Mouse (Mus musculus): ENCODE data around the gene Erc2. TPM values are rescaled to one million over a fixed set of nuclear protein-coding genes. Genes with fewer than 3 reads are reported as not detected.
A peak's percentile ranks its signal among the peaks of the same experiment; 100 is the strongest.

Erc2 gene
- total RNA-seq, 2 experiments from 2014 or later = 0.38 to 0.86 TPM

- no peak for DNase-seq
- intact Hi-C loops (cut with DNase I; ENCODE audit: low total_unique reads) = no loop called here
Measured at GRCm38 (mm10) chr14:27661466-27661865, 39.2 kb downstream of the Erc2 start.

GRCm38 (mm10) chr14:27662251-27662650 lies 40.0 kb downstream of the Erc2 start:
- DNase-seq = no peak
- intact Hi-C loops (cut with DNase I; ENCODE audit: low total_unique reads) = no loop called here

GRCm38 (mm10) chr14:27667016-27667852 lies 45.0 kb downstream of the Erc2 start:
- intact Hi-C loops (cut with DNase I; ENCODE audit: low total_unique reads) = no loop called here
- DNase-seq = no peak

GRCm38 (mm10) chr14:27668151-27668550 lies 45.9 kb downstream of the Erc2 start:
- no peak for DNase-seq
- intact Hi-C loops (cut with DNase I; ENCODE audit: low total_unique reads) = no loop called here

GRCm38 (mm10) chr14:27669939-27670338 lies 47.7 kb downstream of the Erc2 start:
- DNase-seq = no peak
- intact Hi-C loops (cut with DNase I; ENCODE audit: low total_unique reads) = no loop called here

GRCm38 (mm10) chr14:27672761-27673160 lies 50.5 kb downstream of the Erc2 start:
- intact Hi-C loops (cut with DNase I; ENCODE audit: low total_unique reads) = no loop called here
- no peak for DNase-seq

GRCm38 (mm10) chr14:27674096-27674495 lies 51.9 kb downstream of the Erc2 start:
- DNase-seq = no peak
- intact Hi-C loops (cut with DNase I; ENCODE audit: low total_unique reads) = no loop called here

GRCm38 (mm10) chr14:27674561-27674960 lies 52.3 kb downstream of the Erc2 start:
- intact Hi-C loops (cut with DNase I; ENCODE audit: low total_unique reads) = no loop called here
- no peak for DNase-seq

- no peak for DNase-seq
- intact Hi-C loops (cut with DNase I; ENCODE audit: low total_unique reads) = no loop called here
Measured at GRCm38 (mm10) chr14:27675071-27675470, 52.8 kb downstream of the Erc2 start.

GRCm38 (mm10) chr14:27682368-27683052 lies 60.3 kb downstream of the Erc2 start:
- intact Hi-C loops (cut with DNase I; ENCODE audit: low total_unique reads) = no loop called here
- DNase-seq = no peak

- no peak for DNase-seq
- intact Hi-C loops (cut with DNase I; ENCODE audit: low total_unique reads) = no loop called here
Measured at GRCm38 (mm10) chr14:27695781-27696180, 73.6 kb downstream of the Erc2 start.

- no peak for DNase-seq
- intact Hi-C loops (cut with DNase I; ENCODE audit: low total_unique reads) = no loop called here
Measured at GRCm38 (mm10) chr14:27717364-27717763, 95.1 kb downstream of the Erc2 start.

GRCm38 (mm10) chr14:27719601-27720000 lies 97.4 kb downstream of the Erc2 start:
- DNase-seq = no peak
- intact Hi-C loops (cut with DNase I; ENCODE audit: low total_unique reads) = no loop called here

GRCm38 (mm10) chr14:27720944-27721343 lies 98.7 kb downstream of the Erc2 start:
- no peak for DNase-seq
- intact Hi-C loops (cut with DNase I; ENCODE audit: low total_unique reads) = no loop called here

- intact Hi-C loops (cut with DNase I; ENCODE audit: low total_unique reads) = no loop called here
- DNase-seq = no peak
Measured at GRCm38 (mm10) chr14:27721759-27722158, 99.5 kb downstream of the Erc2 start.

- no peak for DNase-seq
- intact Hi-C loops (cut with DNase I; ENCODE audit: low total_unique reads) = no loop called here
Measured at GRCm38 (mm10) chr14:27727541-27727940, 105.3 kb downstream of the Erc2 start.

GRCm38 (mm10) chr14:27731086-27731485 lies 108.9 kb downstream of the Erc2 start:
- intact Hi-C loops (cut with DNase I; ENCODE audit: low total_unique reads) = no loop called here
- no peak for DNase-seq

- intact Hi-C loops (cut with DNase I; ENCODE audit: low total_unique reads) = no loop called here
- no peak for DNase-seq
Measured at GRCm38 (mm10) chr14:27739436-27739835, 117.2 kb downstream of the Erc2 start.

GRCm38 (mm10) chr14:27741248-27741916 lies 119.2 kb downstream of the Erc2 start:
- intact Hi-C loops (cut with DNase I; ENCODE audit: low total_unique reads) = no loop called here
- DNase-seq = peak; percentile 36

GRCm38 (mm10) chr14:27754340-27754739 lies 132.1 kb downstream of the Erc2 start:
- no peak for DNase-seq
- intact Hi-C loops (cut with DNase I; ENCODE audit: low total_unique reads) = no loop called here
